Mouse (Mus musculus) heart, adult 2 months (tissue): ENCODE results near the gene Gucd1.

Experiments
- CTCF ChIP-seq: fragments of 200-600 bp; IDR thresholded peaks from 2 replicates; pipeline ENCODE4 v1.8.1; 2022; ENCODE audit warnings: antibody characterized with exemption, mild to moderate bottlenecking, moderate library complexity
- EP300 ChIP-seq: fragments of 200-500 bp; IDR thresholded peaks from 2 replicates; pipeline ENCODE4 v1.6.1; 2011; ENCODE audit warnings: low read depth, low read length, control low read depth; ENCODE audit not compliant: insufficient read depth
- POLR2A ChIP-seq: fragments of 200-500 bp; IDR thresholded peaks from 2 replicates; pipeline ENCODE4 v1.6.1; 2011; ENCODE audit warnings: mild to moderate bottlenecking, low read depth, low read length, control low read depth; ENCODE audit not compliant: insufficient read depth

DNA sequence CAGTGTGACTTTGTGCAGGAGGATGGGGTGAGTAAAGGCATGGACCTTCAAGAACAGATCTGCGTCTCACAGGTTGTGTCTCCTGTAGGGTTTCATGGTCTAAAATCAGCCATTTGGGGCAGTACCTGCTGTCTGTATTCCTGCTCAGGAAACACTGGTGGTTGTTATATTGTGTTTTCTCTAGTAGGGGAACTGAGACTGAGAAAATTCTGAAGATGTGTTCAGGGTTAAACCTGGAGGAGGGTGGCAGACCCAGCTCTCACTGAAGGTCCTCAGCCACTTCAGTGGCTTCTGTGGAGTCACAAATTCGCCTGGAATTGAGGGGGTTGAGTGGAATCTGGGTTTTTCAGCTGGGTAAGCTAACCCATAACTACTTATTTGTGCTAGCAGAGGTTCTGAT is 12.6 kb upstream of the Gucd1 start:
- TF ChIP-seq POLR2A (no peak), CTCF (no peak), EP300 (no peak)
